Mouse (Mus musculus) heart, postnatal 0 days (tissue): Measurements from ENCODE around the gene Pdzrn3. TPM values are rescaled to one million over a fixed set of nuclear protein-coding genes. Genes with fewer than 3 reads are reported as not detected.

Experiments
- ATAC-seq: fragments of 200-750 bp; cut with Nextera tagmentation; 2 replicates; pipeline ENCODE4 v1.8.0; 2017; ENCODE audit warnings: low read depth, moderate number of reproducible peaks, moderate library complexity; ENCODE audit not compliant: insufficient read depth
- DNase-seq: peaks from one replicate; pipeline ENCODE4 v3.0.0-alpha.2; 2016; ENCODE audit warnings: low spot score
- H3K27ac ChIP-seq: fragments of 300-500 bp; sonication (generic); 2 replicates; pipeline ENCODE4 v1.5.1; 2014; ENCODE audit warnings: low read depth, mild to moderate bottlenecking
- H3K27me3 ChIP-seq: fragments of 300-500 bp; sonication (generic); 2 replicates; pipeline ENCODE4 v1.6.1; 2014; ENCODE audit warnings: low read length, mixed read lengths; ENCODE audit not compliant: control insufficient read depth, insufficient read depth
- H3K36me3 ChIP-seq: fragments of 300-500 bp; sonication (generic); replicated peaks from 2 replicates; pipeline ENCODE4 v1.6.1; 2014; ENCODE audit warnings: low read length, mixed read lengths; ENCODE audit not compliant: control insufficient read depth, insufficient read depth
- H3K4me1 ChIP-seq: fragments of 300-500 bp; sonication (generic); 2 replicates; pipeline ENCODE4 v1.6.1; 2014; ENCODE audit warnings: antibody characterized with exemption; ENCODE audit not compliant: control insufficient read depth, insufficient read depth
- H3K4me2 ChIP-seq: fragments of 300-500 bp; sonication (generic); 2 replicates; pipeline ENCODE4 v1.6.1; 2014; ENCODE audit warnings: low read depth, mild to moderate bottlenecking, low read length, moderate library complexity
- H3K4me3 ChIP-seq: fragments of 300-500 bp; sonication (generic); 2 replicates; pipeline ENCODE4 v1.5.1; 2014; ENCODE audit warnings: low read depth, low read length
- H3K9ac ChIP-seq: fragments of 300-500 bp; sonication (generic); replicated peaks from 2 replicates; pipeline ENCODE4 v1.6.1; 2014; ENCODE audit warnings: low read depth, low read length, mixed read lengths
- H3K9me3 ChIP-seq: fragments of 300-500 bp; sonication (generic); replicated peaks from 2 replicates; pipeline ENCODE4 v1.6.1; 2016; ENCODE audit warnings: low read length; ENCODE audit not compliant: control insufficient read depth
- CTCF ChIP-seq: IDR thresholded peaks from 2 replicates; pipeline ENCODE4 v1.5.1; 2016; ENCODE audit warnings: antibody characterized with exemption, control low read depth, low read depth
- EP300 ChIP-seq: IDR thresholded peaks from 2 replicates; pipeline ENCODE4 v1.6.1; 2016; ENCODE audit warnings: antibody characterized with exemption, low read depth
- WGBS: fragments of 180-500 bp; shearing (Covaris S2); extraction: QIAGEN DNeasy Blood & Tissue Kit; methylation state at CpG from one replicate; pipeline ENCODE4 v1.1.7; 2014; 5-methylcytosine and 5-hydroxymethylcytosine counted together
- polyA plus RNA-seq: library from polyadenylated mRNA; unstranded; fragments of >200 nt; fragmentation: Nextera tagmentation; extraction: Ambion mirVana; gene quantifications from 2 replicates; pipeline ENCODE4 v1.2.1, GENCODE M21; 2015
- total RNA-seq: library from RNA; depleted of rRNA; stranded (reverse); fragments of >200 nt; gene quantifications from 2 replicates; pipeline ENCODE4 v1.2.3, GENCODE M21; 2014; ENCODE audit warnings: low replicate concordance

The Pdzrn3 gene
- total and polyA plus RNA-seq, 2 experiments from 2014 or later = 12.2 to 116 TPM

DNA sequence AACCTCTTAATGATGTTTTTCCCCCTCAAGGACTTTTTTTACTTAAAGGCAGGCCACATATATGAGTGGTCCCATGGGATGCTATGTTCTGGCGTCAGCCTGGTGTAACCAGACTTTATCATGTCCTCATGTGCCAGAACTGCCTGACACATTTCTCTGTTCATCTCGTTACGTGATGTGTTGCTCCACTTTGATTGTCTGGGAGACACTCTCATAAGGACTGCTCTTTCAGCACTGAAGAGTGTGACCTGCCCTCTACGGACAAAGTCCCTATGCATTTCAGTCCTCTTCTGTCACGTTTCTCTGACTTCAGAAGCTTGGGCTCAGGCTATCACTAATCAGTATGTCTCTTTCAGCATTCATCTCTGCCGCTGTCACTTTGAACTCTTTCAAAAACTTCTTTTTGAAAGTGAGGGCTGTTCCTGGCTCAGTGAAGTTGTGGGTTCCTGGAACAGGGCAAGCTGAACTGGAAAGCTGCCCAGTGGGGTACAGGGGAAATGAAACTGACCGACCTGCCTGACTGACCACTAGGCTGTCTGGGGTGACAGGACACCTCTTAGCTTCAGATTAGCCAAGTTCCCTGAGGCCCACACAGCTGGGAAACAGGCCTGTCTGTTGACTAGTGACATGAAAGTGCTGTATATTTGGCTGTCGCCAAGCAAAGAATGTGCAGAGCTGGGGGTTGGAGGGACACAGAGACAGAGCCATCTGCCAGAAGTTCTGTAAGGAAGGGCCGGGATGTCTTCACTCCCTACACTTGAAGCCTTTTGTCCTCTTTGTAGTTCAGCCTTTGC is 10.7 kb downstream of the Pdzrn3 start:
- Histone ChIP-seq H3K27me3 (no peaks in the 10 kb centered on the region), H3K9ac (no peak overlapping the region), H3K27ac (peak overlapping the region; percentile 86), H3K4me3 (no peak overlapping the region), H3K4me2 (no peak overlapping the region; the same call in 1 of the 2 replicates), H3K36me3 (peaks cover 4% of the 10 kb centered on the region; the same call in 1 of the 2 replicates), H3K9me3 (no peaks in the 10 kb centered on the region), H3K4me1 (peaks cover 78% of the 10 kb centered on the region)
- TF ChIP-seq CTCF (no peak), EP300 (peak; percentile 24; the same call in 1 of the 2 replicates)
- ATAC-seq (peak; percentile 79), DNase-seq (no peak)
- 19% methylated on average over 9 of the region's 9 CpGs for WGBS

DNA sequence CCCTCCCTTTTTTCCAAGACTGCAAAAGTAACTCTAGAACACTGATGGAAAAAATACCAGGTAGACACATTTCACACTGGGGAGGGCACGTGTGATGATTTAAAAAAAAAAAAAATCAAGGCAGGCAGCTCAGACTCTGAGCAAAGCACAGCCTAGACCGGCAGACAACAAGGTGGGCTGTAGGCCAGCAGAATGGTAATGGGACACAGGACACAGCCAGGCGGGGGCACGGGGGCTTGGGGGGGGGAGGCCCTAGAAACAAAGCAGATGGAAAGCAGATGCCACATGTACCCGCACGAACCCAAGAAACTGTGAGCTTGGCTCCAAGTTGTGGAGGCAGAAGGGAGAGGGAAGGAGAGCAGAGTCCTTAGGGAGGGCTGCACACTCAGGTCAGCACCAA is 11.9 kb downstream of the Pdzrn3 start:
- DNase-seq (no peak), ATAC-seq (no peak)
- peaks cover 1% of the 10 kb centered on the region; the same call in 1 of the 2 replicates for H3K36me3 ChIP-seq
- no peak overlapping the region for H3K4me2 ChIP-seq
- H3K27ac ChIP-seq = peak overlapping the region; percentile 86
- TF ChIP-seq EP300 = no peak
- no peak for TF ChIP-seq CTCF
- H3K27me3 ChIP-seq = no peaks in the 10 kb centered on the region
- WGBS = 46% methylated on average over 6 of the region's 6 CpGs
- no peak overlapping the region for H3K9ac ChIP-seq
- no peaks in the 10 kb centered on the region for H3K9me3 ChIP-seq
- no peak overlapping the region for H3K4me3 ChIP-seq
- H3K4me1 ChIP-seq = peaks cover 81% of the 10 kb centered on the region

DNA sequence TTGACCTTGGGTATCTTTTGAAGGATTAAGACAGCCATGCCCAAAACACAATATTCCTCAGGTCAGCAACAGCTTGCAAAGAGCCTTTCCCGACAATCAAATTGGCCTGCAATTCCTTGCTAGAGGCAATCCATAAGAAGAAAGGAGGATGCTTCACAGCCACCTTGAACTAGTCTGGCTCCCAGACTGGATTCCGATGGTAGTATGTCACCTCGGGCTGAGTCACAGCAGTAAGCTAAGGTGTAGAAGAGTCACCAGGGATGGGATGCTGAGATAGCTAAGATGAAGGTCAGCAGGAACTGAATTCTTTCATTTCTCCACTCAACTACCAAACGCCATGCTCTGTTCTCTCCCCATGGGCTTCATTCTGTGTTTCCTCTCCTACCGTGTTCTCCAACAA is 13.8 kb downstream of the Pdzrn3 start:
- WGBS = 59% methylated on average over 5 of the region's 5 CpGs
- Histone ChIP-seq H3K36me3 (no peaks in the 10 kb centered on the region; the same call in 1 of the 2 replicates), H3K4me2 (no peak overlapping the region), H3K4me3 (no peak overlapping the region), H3K27me3 (no peaks in the 10 kb centered on the region), H3K9me3 (no peaks in the 10 kb centered on the region), H3K9ac (no peak overlapping the region), H3K4me1 (peaks cover 81% of the 10 kb centered on the region), H3K27ac (peak overlapping the region; percentile 68; the same call in 1 of the 2 replicates)
- ATAC-seq (no peak), DNase-seq (no peak)
- TF ChIP-seq CTCF = no peak
- no peak for TF ChIP-seq EP300

DNA sequence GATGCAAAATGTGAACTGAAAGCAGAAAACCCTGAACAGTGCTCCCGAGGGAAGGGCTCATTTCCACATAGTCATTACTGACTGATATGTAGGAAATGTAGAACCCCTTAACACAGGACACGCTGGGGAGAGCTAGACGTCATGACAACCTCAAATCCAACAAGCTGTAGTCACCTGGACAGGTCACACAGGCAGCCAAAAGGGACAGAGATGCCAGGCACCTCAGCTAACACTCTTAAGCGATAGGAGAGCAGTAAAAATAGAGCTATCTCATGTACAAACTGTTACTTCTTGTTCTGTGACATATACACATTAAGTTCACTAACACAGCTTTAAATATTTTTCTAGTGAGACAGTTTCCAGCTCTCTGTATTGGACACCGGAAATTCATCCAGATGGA is 15.0 kb downstream of the Pdzrn3 start:
- 18% methylated on average over 5 of the region's 5 CpGs for WGBS
- DNase-seq = no peak
- H3K9ac ChIP-seq = no peak overlapping the region
- no peak overlapping the region for H3K4me2 ChIP-seq
- H3K27ac ChIP-seq = peak overlapping the region; percentile 68
- ATAC-seq = peak; percentile 60
- H3K4me1 ChIP-seq = peaks cover 69% of the 10 kb centered on the region
- no peaks in the 10 kb centered on the region for H3K27me3 ChIP-seq
- TF ChIP-seq CTCF (no peak), EP300 (no peak)
- no peak overlapping the region for H3K4me3 ChIP-seq
- no peaks in the 10 kb centered on the region; the same call in 1 of the 2 replicates for H3K36me3 ChIP-seq
- no peaks in the 10 kb centered on the region for H3K9me3 ChIP-seq

DNA sequence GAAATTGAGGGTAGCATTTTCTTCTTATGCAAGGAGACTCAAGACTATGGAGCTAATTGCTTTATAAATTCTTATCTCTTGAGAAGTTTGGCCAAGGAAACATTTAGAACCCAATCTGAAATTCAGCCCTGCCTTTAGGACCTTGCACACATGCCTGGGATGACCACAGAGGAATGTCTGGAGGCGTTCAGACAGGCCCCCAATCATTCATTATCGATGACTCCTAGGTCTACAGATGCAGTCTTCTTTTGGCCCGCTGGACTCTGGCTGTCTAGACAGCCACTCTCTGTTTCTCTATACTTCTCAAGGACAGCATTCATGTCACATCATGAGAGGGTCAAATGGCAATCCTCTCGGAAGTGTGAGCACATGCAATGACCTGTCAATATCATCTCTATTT is 15.4 kb downstream of the Pdzrn3 start:
- Histone ChIP-seq H3K36me3 (no peaks in the 10 kb centered on the region; the same call in 1 of the 2 replicates), H3K4me2 (no peak overlapping the region), H3K4me3 (no peak overlapping the region), H3K9ac (no peak overlapping the region), H3K4me1 (peaks cover 65% of the 10 kb centered on the region), H3K27me3 (no peaks in the 10 kb centered on the region), H3K9me3 (no peaks in the 10 kb centered on the region), H3K27ac (peak overlapping the region; percentile 68)
- no peak for DNase-seq
- 37% methylated on average over 4 of the region's 4 CpGs for WGBS
- ATAC-seq = no peak
- no peak for TF ChIP-seq CTCF
- TF ChIP-seq EP300 = no peak
